Mouse (Mus musculus) G1E (cell line): ENCODE results near the gene Chil1.

Experiments
- CTCF ChIP-seq: IDR thresholded peaks from 2 replicates; pipeline ENCODE4 v1.5.1; 2012; ENCODE audit warnings: low read depth, low read length, inconsistent platforms, mixed read lengths
- GATA1 ChIP-seq: IDR thresholded peaks from 2 replicates; pipeline ENCODE4 v1.6.1; 2012; ENCODE audit warnings: borderline replicate concordance, low read length, inconsistent platforms, mixed read lengths
- POLR2AphosphoS5 ChIP-seq: IDR thresholded peaks from 2 replicates; pipeline ENCODE4 v1.6.1; 2012; ENCODE audit warnings: low read depth, low read length, inconsistent platforms; ENCODE audit not compliant: insufficient replicate concordance
- TAL1 ChIP-seq: conservative IDR thresholded peaks from 2 replicates; pipeline ENCODE4 v1.6.1; 2012; ENCODE audit warnings: low read depth, low read length, inconsistent platforms, mixed read lengths

- TF ChIP-seq CTCF (no peak), GATA1 (no peak), POLR2AphosphoS5 (no peak), TAL1 (no peak)
Observed at GRCm38 (mm10) chr1:134162510-134163225, 19.3 kb upstream of the Chil1 start.
